Mouse (Mus musculus): ENCODE results near the gene Dock8.
A peak's percentile ranks its signal among the peaks of the same experiment; 100 is the strongest.

Dock8 gene

DNA sequence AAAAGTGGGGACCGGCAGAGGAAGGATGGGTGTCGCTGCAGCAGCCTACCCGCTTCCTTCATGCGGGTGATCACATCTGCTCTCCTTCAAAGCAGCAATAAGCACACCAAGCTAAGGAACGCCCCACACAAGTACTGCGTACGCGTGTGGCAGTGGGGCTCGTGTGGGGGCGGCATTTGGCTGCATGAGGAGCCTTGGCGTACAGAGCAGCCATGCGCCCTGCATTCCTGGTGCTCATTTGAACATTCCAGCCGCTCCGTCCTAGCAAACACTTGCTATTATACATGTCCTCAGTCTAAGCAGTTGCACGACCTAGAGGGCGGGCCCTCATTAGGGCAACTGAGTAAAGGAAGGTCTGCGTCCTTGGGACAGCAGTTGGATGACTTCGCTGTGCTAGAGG is 188.3 kb downstream of the Dock8 start:
- DNase-seq (ENCODE audit: low read depth, low spot score) = no peak

DNA sequence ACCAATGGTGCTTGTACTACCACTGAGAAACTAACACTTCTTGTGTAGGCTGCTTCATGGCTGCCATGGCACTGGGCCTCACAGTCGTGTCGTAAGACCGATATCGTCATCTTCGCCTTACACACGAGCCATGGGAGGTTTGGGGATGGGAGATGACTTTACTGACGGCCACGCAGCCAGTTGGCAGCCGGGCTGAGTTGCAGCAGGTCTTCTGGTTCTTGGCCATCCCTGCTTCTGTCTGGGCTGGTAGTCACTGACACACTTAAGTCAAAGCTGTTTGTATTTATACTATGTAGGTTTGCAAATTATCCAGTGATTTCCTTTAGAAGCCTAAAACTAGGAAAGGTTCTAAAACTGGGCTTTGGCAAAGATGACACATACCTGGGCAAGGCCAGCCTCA is 194.4 kb downstream of the Dock8 start:
- DNase-seq (ENCODE audit: low read depth, low spot score) = no peak

DNA sequence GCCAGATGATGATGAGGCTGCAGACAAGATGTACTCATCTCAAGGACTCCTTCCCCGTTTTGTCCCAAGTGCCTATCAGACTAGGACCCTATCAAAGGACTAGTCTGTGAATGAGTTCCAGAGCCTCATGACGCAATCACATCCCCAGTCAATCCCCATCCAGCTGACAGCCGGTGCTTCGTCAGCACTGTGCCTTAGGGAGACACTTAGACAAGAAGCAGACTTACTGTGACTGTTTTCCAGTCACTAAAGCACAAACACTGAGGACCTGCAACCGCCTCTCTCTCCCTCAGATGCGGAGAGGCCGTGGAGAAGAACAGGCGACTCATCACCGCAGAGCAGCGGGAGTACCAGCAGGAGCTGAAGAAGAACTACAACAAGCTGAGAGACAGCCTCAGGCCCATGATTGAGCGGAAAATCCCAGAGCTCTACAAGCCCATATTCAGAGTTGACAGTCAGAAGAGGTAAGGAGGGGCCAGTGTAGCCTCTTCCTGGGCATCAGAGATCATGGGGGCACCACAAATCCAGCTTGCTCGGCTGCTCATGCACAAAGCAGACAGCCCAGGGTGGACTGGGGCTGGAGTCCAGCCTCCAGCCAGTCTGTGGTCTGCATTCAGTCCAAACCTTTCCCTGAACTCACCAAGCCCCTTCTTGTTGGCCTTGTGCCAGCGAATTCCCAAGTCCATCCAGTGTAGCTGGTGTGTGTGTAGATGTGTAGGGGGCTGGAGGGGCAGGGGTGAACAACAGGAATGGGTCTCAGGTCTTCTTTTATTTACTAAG is 200.9 kb downstream of the Dock8 start:
- DNase-seq (ENCODE audit: low read depth, low spot score) = no peak

DNA sequence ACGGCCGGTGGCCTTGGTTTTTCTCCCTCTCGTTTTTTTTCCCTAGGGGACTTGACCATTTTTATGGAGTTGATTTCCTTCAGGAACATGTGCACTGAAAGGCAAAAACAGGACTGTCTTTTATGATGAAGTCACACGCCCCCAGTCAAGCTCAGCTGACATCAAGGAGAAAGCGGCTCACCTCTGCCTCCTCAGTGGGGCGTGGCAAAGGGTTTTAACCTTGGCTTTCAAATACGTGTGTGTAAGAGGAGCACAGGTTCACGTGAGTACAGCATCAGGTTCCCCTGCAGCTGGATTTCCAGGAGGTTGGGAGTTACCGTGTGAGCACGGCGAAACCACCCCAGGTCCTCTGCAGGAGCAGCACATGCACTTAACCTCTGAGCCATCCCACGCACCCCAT is 203.7 kb downstream of the Dock8 start:
- DNase-seq (ENCODE audit: low read depth, low spot score) = no peak

DNA sequence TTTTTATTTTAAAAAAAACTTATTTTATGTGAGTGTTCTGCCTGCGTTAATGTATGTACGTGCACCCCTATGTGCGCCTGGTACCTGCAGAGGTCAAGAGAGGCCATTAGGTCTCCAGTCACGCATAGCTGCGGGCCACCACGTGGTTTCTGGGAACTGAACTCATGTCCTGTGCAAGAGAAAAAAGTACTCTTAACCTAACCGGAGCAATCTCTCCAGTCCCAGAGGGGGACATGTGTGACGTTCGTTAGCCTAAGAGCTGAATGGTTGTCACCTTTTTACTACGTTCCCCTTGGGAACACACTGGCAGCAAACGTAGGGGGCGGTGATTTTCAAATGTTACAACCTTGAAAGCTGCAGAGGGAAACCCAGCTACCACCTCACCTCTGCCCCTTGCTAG is 207.6 kb downstream of the Dock8 start:
- no peak for DNase-seq (ENCODE audit: low read depth, low spot score)

DNA sequence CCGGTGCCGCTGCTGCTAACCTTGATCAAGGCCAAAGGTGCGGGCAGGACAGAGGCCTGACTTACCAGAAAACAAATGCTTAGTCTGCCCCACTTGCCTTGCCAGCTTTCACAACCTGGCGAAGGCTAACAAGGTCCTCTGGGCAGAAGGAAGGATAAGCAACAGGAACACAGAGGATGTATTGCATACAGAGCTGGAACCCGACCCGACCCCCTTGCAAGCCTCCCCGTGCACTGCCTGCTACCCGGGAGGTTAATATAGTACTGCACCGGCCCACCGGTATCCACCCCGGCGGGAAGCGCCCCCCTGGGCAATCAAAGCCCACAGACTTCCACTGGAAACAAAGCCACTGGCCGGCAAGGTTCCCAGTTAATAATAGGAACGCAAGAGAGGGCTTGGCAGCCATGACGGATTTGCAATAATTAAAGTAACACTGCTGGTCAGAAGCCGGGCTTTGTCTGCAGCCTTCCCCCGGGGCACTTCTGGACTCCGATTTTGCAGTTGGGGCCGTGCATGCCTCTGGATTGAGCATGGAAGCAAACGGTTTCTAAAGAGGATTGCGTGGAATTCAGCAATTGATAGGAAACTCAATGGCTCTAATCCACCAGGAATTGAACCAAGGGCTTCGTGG is 208.5 kb downstream of the Dock8 start:
- no peak for DNase-seq (ENCODE audit: low read depth, low spot score)

DNA sequence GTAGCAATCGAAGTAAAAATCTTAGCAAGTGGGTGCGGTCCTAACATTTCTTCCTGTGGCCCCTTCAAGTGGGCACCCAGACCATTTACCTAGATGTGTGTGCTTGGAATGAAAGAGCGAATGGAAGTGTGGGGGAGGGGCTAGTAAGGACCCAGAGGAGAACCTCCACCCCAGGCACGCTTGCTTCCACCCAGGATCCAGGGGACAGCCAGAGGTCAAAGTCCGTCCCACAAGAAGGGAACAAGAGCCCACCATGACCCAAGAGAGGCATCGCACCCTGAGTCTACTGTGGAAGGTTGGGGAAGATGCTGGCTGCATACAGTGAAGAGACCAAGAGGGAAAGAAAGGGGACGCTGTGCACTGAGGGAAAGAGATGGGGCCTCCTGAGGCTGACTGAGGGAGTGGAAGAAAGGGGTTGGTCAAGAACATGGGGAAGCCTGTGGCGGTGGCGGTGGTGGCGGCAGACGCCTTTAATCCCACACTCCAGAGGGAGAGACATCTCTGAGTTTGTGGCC is 209.3 kb downstream of the Dock8 start:
- DNase-seq (ENCODE audit: low read depth, low spot score) = no peak

DNA sequence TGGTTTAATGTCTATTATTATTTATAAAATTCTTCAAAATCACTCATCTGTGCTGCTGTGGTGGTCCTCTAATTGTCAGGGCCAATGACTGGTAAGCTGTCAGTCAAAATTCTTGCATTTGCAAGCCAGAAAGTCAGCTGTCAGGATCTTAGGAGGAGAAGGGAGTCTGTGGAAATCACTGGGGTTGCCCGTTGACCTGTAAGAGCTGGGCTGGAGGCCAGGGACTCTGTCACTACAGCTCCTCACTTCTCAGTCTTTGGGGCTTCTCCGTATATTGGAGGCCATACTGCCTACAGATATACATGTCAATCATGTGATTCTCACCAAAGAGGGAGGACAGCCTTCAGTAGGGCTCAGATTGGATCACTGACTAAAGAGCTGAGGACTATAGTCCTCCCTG is 221.3 kb downstream of the Dock8 start:
- DNase-seq (ENCODE audit: low read depth, low spot score) = no peak

DNA sequence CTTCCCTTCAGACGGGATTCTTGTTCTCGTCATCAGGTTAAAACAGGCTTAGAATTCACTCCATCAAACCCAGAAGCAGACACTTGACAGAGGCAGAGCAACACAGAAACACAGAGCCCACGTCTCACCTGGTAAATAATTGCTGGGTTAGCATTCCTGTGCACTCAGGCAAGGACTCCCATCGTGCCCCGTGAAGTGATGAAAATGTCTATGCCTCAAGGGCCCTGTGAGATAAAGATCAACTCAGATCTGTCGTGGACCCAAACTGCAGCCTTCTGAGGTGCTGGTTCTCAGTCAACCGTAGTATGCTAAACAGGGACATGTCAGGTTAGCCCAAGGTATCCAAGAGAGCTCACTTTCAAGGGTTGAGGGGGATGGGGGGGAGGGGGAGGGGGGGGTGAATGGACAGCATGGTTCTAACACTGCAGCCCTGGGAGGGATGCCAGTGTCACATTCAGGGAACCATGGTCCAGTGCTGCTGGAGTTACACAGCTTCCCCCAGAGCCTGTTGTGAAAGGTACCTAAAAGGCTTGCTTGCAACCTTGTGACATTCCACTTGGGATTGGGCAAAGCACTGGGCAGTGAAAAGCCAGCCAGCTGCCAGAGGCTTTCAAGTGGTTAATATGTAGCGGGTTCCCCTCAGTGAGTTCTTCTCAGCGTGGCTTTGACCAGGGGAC is 222.8 kb downstream of the Dock8 start:
- no peak for DNase-seq (ENCODE audit: low read depth, low spot score)

DNA sequence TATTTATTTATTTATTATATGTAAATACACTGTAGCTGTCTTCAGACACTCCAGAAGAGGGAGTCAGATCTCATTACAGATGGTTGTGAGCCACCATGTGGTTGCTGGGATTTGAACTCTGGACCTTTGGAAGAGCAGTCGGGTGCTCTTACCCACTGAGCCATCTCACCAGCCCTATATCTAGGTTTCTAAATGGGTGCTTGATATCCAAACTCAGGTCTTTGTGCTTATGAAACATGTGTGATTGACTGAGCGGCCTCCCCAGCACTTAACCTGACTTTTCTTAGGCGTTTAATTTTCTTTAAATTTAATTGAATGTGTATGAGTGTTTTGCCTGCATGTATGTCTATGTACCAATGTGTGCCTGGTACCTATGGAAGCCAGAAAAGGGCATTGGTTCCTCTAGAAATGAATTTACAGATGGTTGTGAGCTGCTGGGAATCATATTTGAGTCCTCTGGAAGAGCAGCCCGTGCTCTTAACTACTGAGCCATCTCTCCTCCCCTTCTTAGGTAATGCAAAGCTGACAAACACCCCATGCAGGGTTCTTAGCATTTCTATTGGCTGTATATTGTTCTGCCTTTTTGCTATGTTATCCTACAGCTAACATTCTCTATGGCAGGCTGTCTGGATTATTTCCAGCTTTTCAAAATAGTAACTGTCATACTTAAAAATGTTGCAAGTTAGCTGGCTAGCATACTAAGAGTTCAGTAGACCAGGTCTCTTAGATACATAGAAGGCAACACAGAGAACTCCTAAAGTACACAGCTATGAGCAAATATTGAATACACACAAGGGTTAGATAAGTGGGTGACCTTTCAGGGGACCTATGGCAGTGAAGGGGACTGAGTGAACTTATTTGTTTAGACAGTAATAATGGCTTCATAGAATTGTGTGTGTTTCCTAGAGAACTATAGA is 231.0 kb downstream of the Dock8 start:
- DNase-seq (ENCODE audit: low read depth, low spot score) = no peak

DNA sequence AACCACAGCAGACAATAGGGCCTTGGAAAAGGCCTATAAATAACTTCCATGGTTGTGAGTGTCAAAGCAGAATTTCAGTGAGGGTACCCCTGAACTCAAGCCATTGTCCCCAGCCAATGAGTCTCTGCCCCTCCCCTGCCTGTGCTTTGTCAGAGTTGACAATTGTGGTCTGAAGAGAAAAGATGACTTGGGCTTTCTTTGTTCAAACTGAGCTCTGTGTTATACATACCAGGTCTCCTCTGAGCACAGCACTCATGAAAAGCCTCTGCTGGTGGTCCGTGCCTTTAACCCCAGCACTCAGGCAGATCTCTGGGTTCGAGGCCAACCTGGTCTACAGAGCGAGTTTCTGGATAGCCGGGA is 231.6 kb downstream of the Dock8 start:
- DNase-seq (ENCODE audit: low read depth, low spot score) = no peak

DNA sequence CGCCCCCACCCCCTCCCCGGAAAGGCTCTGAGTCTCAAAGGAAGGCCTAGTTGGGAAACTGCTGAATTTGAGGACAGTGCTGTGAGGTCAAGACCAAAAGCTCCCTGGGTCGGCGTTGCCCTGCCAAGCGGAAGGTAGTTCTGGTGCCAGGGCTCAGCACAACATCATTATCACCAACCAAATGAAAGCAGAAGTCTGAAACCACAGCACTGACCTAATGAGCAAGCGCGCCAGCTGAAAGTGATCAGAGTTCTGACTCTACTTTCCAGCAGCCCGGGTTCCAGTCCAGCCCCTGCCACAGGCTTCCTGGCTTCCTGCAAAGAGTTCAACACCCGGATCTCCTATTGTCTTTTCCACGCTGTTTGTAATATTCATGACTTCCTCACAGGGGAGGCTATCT is 232.7 kb downstream of the Dock8 start:
- DNase-seq (ENCODE audit: low read depth, low spot score) = no peak

DNA sequence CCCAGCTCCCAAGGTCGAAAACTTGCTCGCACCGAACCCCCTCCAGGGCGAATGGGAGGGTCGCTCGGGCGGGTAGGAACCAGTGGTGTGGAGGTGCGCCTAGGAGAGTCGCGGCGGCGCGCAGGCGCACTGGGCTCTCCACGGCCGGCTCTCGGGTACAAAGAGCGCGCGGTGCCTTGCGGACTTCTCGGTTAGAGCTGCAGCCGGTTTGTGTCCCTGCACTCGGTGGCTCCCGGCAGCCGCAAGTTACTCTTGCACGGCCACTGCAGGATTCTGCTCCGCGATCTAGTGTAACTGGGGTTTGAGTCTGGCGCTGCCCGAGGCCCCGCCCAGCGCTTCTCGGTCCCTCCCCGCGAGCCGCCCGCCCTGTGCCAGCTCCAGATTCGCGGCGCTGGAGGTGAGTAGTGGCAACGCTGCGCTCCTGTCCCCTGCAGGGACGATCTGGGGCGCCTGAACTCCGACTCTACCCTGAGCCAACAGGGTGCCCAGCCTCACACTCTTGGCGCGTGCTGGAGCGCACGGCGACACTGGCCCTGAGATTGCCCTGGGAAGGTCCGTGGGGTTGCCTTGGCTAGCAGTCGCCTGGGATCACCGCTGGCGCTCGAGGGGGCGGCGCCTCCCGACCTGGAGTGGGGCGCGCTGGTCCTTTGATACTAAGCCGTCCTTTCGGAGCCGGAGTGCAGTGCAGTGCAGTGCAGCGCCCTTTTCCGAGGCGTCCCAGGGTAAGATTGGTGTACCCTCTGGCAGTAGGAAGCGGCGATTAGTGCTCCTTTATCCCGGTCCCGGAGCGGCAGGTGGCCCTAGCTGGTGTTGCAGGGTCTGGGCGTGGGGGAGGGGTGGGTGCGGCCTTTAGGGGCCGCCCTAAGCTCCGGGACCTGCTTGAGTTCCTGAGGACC is 237.5 kb downstream of the Dock8 start, which contains the start of gene Kank1:
Gene Kank1, plus strand, starts transcription at position 380 of the 896 bp plus-strand sequence.
- DNase-seq (ENCODE audit: low read depth, low spot score) = no peak

DNA sequence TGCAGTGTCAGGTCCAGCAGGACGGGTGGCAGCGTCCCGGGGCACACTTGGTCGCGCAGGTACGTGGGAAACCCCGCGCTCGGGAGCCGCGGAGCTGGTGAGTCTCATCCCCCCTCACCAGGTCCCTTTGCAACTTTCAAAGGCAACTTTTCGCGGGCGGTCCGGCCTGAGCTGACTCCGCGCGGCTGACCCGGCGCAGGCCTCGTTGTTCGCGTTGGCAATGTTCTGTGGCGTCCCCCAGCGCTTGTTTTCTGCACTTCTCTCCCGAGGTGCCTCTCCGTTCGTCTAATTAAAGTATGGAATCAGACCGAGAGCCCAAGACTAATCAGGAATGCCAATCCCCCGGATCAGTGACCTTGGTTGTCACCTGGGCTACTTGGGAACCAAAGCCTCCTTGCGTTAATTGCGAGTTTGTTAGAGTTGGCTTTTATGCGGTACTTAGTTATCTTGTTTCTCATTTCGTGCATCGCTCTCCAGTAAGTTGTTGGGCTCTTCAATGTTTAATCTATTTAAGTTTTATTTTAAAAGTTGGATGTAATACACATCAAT is 238.2 kb downstream of the Dock8 start:
- DNase-seq (ENCODE audit: low read depth, low spot score) = no peak

DNA sequence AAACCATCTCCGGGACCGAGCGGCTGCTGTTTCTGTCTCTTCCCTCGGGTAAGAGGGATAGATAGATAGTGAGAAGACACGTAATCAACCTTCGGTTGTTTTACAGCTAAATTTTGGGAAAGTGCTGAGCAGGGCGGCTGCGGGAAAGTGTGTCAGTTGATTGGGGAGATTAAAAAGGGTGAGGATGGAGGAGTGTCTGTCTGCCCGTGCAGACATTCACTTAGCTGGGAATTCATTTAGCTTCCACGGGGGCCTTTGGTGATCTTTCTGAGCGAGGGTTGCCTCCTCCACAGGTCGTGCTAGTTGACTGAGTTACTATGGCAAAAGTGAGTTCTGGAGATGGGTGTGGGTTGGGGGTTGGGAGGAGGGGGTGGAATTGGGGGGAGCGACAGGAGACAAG is 238.8 kb downstream of the Dock8 start:
- DNase-seq (ENCODE audit: low read depth, low spot score) = no peak

DNA sequence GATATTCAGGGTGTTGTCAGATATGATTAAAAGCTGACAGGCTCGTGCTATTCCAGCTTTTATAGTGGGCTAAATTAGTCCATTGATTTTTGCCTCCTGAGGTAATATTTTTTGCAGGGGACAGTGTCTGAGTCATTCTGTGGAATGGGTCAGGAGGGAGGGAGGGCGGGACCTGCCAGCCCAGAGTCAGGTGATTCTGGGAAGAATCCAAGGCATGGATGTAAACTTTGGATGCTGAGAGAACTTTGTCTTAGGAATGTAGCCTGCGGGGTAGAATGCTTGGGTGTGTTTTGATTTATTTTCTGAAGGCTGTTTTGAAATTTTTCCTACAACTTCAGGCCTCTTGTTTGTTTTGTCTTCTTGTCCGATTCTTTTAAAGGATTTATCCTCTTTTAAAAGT is 244.2 kb downstream of the Dock8 start:
- peak; percentile 43 for DNase-seq (ENCODE audit: low read depth, low spot score)

DNA sequence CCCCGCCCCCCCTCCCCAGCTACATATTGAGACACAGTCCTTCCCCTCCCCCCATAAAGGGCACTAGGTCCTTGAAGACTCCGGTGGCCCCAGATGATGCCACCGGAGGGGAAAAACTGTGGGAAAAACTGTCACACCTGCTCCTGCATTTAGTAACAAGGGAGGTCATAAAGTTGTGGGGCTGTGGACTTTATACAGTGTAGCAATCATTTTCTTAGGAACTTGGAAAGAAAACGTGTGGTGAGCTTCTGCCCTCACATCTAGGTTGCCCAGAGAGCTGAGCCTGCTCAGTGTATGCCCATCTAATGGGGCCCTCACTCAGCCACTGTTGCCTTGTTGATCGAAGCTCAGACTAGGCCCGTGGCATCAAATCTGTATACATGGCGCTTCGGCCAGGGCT is 246.7 kb downstream of the Dock8 start:
- no peak for DNase-seq (ENCODE audit: low read depth, low spot score)

DNA sequence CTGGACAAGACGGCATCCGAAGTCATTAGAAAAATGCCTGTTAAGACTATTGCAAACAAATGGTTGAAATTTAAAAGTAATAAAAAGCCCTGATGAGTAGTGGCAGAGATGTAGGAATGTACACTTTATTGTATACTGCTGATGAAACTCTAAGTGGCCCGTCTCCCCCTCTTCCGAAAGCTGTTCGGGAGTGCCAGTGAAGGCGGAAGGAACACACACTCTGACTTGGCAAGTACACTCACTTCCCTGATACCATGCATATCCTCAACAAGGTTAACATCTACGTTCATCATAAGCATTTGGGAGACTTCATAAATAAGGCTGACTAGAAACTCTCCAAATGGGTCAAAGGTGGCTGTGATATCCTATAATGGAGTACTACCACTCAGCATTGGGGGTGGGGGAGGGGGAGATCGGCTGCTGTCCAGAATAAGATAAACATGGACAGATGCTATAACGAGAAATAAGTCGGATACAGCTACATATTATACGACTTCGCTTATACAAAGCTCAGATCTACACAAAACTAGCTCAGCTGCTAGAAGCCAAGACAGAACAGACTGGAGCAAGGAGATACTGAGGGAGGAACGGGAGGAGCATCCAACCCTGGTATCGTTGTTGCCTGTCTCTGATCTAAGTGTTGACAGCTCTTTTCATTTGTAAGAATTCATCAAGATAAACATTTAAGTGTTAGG is 248.7 kb downstream of the Dock8 start:
- no peak for DNase-seq (ENCODE audit: low read depth, low spot score)

DNA sequence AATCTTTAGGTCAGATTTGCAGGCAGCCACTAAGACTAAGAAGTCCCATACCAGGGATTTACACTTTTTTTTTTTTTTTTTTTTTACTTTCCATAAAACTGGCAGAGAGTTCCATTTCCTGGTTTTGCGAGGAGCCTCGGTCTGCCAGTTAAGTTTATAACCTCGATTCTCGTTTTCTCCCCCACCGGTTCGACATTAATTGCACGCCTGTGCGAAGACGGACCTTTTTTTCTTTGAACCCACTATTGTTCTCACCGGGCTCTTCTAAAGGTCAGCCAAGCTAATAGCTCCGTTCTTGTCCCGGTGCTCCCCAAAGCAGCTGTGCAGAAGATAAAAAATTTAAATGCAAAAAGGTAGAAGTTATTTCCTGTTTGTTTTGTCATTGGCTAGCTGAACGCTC is 249.9 kb downstream of the Dock8 start:
- no peak for DNase-seq (ENCODE audit: low read depth, low spot score)

All from 3T3-L1 (cell line).